In genomic region chr16:18425475-18426214, GRCm38 (mm10) we compare ENCODE assay signal across 8 mouse cellular contexts. TPM values are rescaled to one million over a fixed set of nuclear protein-coding genes. Genes with fewer than 3 reads are reported as not detected.
DNase-seq lines count a peak whose midpoint lies in the region; ATAC-seq lines count a peak whose summit lies in the region.

No protein-coding gene starts in this region.

- peaks cover 34% of the 10 kb centered on the region for H3K4me1 ChIP-seq in lung, embryonic 16.5 days (replicated peaks; ENCODE audit: control insufficient read depth, insufficient read depth, low read length)
- H3K4me1 ChIP-seq in brown adipose tissue, adult 24 weeks (ENCODE audit: control insufficient read depth, insufficient read depth, insufficient read length, low read length), result peaks cover 16% of the 10 kb centered on the region
- peaks cover 38% of the 10 kb centered on the region for H3K4me1 ChIP-seq in hindbrain, embryonic 13.5 days (replicated peaks)
- peaks cover 33% of the 10 kb centered on the region for H3K4me1 ChIP-seq in midbrain, embryonic 13.5 days (replicated peaks)

- H3K27ac ChIP-seq in lung, embryonic 16.5 days (ENCODE audit: low read length), result peak overlapping the region; percentile 75
- peak overlapping the region; percentile 90 for H3K27ac ChIP-seq in brown adipose tissue, adult 24 weeks (replicated peaks; ENCODE audit: low read depth, low read length)
- peak overlapping the region; percentile 75 for H3K27ac ChIP-seq in hindbrain, embryonic 13.5 days
- peak overlapping the region; percentile 45 for H3K27ac ChIP-seq in midbrain, embryonic 13.5 days

- no peaks in the 10 kb centered on the region for H3K27me3 ChIP-seq in lung, embryonic 16.5 days (ENCODE audit: control insufficient read depth, insufficient read depth, low read depth, low read length)
- no peaks in the 10 kb centered on the region for H3K27me3 ChIP-seq in hindbrain, embryonic 13.5 days
- no peaks in the 10 kb centered on the region for H3K27me3 ChIP-seq in midbrain, embryonic 13.5 days

- 11% methylated on average over 10 of the region's 10 CpGs for WGBS in lung, embryonic 16.5 days
- WGBS in hindbrain, embryonic 13.5 days, result 31% methylated on average over 10 of the region's 10 CpGs
- WGBS in midbrain, embryonic 13.5 days, result 37% methylated on average over 10 of the region's 10 CpGs

- H3K9me3 ChIP-seq in lung, embryonic 16.5 days (ENCODE audit: control insufficient read depth, low read length), result no peaks in the 10 kb centered on the region
- no peaks in the 10 kb centered on the region for H3K9me3 ChIP-seq in hindbrain, embryonic 13.5 days
- H3K9me3 ChIP-seq in midbrain, embryonic 13.5 days, result no peaks in the 10 kb centered on the region

- peaks cover 8% of the 10 kb centered on the region for H3K36me3 ChIP-seq in lung, embryonic 16.5 days (ENCODE audit: control insufficient read depth, insufficient read depth, low read length)
- H3K36me3 ChIP-seq in hindbrain, embryonic 13.5 days, result peaks cover 26% of the 10 kb centered on the region
- H3K36me3 ChIP-seq in midbrain, embryonic 13.5 days, result peaks cover 29% of the 10 kb centered on the region

- peak overlapping the region; percentile 87 for H3K9ac ChIP-seq in lung, embryonic 16.5 days (ENCODE audit: low read length)
- H3K9ac ChIP-seq in hindbrain, embryonic 13.5 days, result peak overlapping the region; percentile 85
- H3K9ac ChIP-seq in midbrain, embryonic 13.5 days (replicated peaks), result peak overlapping the region; percentile 91

- peak overlapping the region; percentile 91 for H3K4me2 ChIP-seq in lung, embryonic 16.5 days (ENCODE audit: low read depth, low read length)
- peak overlapping the region; percentile 78 for H3K4me2 ChIP-seq in hindbrain, embryonic 13.5 days
- H3K4me2 ChIP-seq in midbrain, embryonic 13.5 days (replicated peaks), result peak overlapping the region; percentile 84

- ATAC-seq in lung, embryonic 16.5 days (ENCODE audit: low read depth), result peak; percentile 6
- ATAC-seq in hindbrain, embryonic 13.5 days (ENCODE audit: low FRiP score), result peak; percentile 33
- ATAC-seq in midbrain, embryonic 13.5 days, result peak; percentile 65

- DNase-seq in lung, postnatal 4 days, result no peak
- DNase-seq in cerebellum, adult 9-10 months, result no peak
- no peak for DNase-seq in adrenal gland, adult 18-20 months (ENCODE audit: low spot score in 2 of 2)
- no peak for DNase-seq in ovary, adult 18-20 months (ENCODE audit: low spot score)

- H3K4me3 ChIP-seq in lung, embryonic 16.5 days (ENCODE audit: low read length), result peak overlapping the region; percentile 78
- H3K4me3 ChIP-seq in brown adipose tissue, adult 24 weeks (ENCODE audit: insufficient read depth, low read depth, low read length), result peak overlapping the region; percentile 85
- H3K4me3 ChIP-seq in hindbrain, embryonic 13.5 days, result peak overlapping the region; percentile 84
- peak overlapping the region; percentile 87 for H3K4me3 ChIP-seq in midbrain, embryonic 13.5 days (replicated peaks)

RNA-seq across cellular contexts. Expression of gene Txnrd2, which starts 0.5 kb away (rescaled TPM):
- polyA plus RNA-seq in lung, embryonic 16.5 days (2015; fragmentation: Nextera tagmentation; extraction: Ambion mirVana), result 22.0 and 22.1 TPM in 2 replicates
- 77.6 and 92.5 TPM in 2 replicates for polyA plus RNA-seq in brown adipose tissue, adult 24 weeks (2012; ENCODE audit: insufficient read depth, insufficient read length, missing spikeins)
- polyA plus RNA-seq in hindbrain, embryonic 13.5 days (2015; fragmentation: Nextera tagmentation; extraction: Ambion mirVana), result 26.1 and 27.0 TPM in 2 replicates
- polyA plus RNA-seq in midbrain, embryonic 13.5 days (2015; fragmentation: Nextera tagmentation; extraction: Ambion mirVana), result 25.9 and 28.6 TPM in 2 replicates
- total RNA-seq in adrenal gland, adult 18-20 months (2021), result 10 to 100 TPM; 75.6 to 98.9 TPM

RNA-seq across cellular contexts. Expression of gene Comt, which starts 1.0 kb away (rescaled TPM):
- polyA plus RNA-seq in lung, embryonic 16.5 days (2015; fragmentation: Nextera tagmentation; extraction: Ambion mirVana), result 124 and 125 TPM in 2 replicates
- 452 and 497 TPM in 2 replicates for polyA plus RNA-seq in brown adipose tissue, adult 24 weeks (2012; ENCODE audit: insufficient read depth, insufficient read length, missing spikeins)
- polyA plus RNA-seq in hindbrain, embryonic 13.5 days (2015; fragmentation: Nextera tagmentation; extraction: Ambion mirVana), result 85.9 and 88.5 TPM in 2 replicates
- 75.7 and 78.8 TPM in 2 replicates for polyA plus RNA-seq in midbrain, embryonic 13.5 days (2015; fragmentation: Nextera tagmentation; extraction: Ambion mirVana)
- total RNA-seq in adrenal gland, adult 18-20 months (2021), result 100 to 1,000 TPM; 191 to 384 TPM

Comparison
In these comparisons a context has a peak if more than half of its experiments do, and no peak if none do; other contexts are left out.
1. ATAC-seq: peak in every context shown above with its lines; median percentile 65 in midbrain, embryonic 13.5 days; 33 in hindbrain, embryonic 13.5 days; 6 in lung, embryonic 16.5 days.